Mouse (Mus musculus): ENCODE results near the gene Gm2310. TPM values are rescaled to one million over a fixed set of nuclear protein-coding genes. Genes with fewer than 3 reads are reported as not detected.
"Not testable (repeated sequence)": the region's sequence is repeated elsewhere in the genome, so short reads cannot be mapped to it uniquely, and the experiment has no call there.

Gene Gm2310
- not detected in 2 replicates for polyA plus RNA-seq (2015; fragmentation: Nextera tagmentation; extraction: Ambion mirVana)

GRCm38 (mm10) chr15:8519853-8520252 is at the start of gene Gm2310:
Gene Gm2310, minus strand, starts transcription at chr15:8519953.
- ATAC-seq (replicated peaks; ENCODE audit: extremely low read depth, insufficient read depth, low FRiP score); H3K4me2 ChIP-seq (ENCODE audit: low read depth, low read length); H3K4me1 ChIP-seq (ENCODE audit: control insufficient read depth, insufficient read depth, low read length); H3K36me3 ChIP-seq (ENCODE audit: control insufficient read depth, insufficient read depth); H3K9ac ChIP-seq (ENCODE audit: low read length); H3K9me3 ChIP-seq (replicated peaks; ENCODE audit: control insufficient read depth, low read length); H3K4me3 ChIP-seq (ENCODE audit: low read length); H3K27ac ChIP-seq (ENCODE audit: low read length); H3K27me3 ChIP-seq (ENCODE audit: control insufficient read depth, insufficient read depth, low read length): not testable (repeated sequence)

DNA sequence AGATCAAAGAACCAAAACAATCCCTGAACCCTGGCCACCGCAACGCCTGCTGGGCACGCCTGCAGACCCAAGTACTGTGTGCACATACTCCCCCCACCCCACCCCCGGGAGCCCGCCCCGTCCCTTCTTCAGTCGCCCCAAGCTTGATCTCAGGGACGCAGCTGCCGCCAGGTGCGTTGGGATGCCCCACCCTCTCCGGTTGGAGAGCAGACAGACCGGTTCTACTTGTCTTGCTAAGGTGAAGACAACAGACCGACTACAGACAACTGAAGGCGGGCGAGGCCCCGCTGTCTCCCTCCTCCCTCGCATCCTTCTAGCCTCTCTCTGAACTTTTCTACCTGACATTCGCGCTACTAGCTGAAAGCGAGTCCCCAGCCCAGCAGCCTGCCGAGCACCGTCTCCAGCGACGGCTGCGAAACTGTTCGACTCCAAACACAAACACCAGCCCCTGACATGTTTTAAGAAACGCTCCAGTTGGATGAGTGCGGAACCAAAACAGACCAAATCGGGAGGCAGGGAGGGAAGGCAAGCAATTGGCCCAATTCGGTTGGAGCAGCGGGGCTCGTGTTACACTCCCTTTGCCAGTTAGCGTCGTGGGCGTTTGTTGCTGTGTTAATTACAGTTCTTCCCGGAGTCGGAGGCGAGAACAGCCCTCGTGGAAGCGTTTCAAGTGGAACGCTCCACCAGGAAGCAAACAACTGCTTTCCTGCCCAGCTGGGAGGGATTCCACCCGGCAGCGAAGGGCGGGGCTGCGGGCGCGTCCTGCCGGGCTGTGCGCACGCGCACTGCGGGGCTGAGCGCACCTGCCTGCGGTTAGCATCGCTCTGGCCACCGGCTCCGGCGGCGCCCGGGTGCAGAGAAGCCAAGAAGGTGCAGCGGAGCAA is 49.1 kb upstream of the Gm2310 start:
- H3K4me1 ChIP-seq (ENCODE audit: control insufficient read depth, insufficient read depth, low read length): 0 out of 2 replicates have a peak, but pooled peaks cover 2% of the 10 kb centered on the region
- peak overlapping the region; percentile 87 for H3K4me2 ChIP-seq (ENCODE audit: low read depth, low read length)
- no peaks in the 10 kb centered on the region for H3K36me3 ChIP-seq (ENCODE audit: control insufficient read depth, insufficient read depth)
- peak; percentile 83 for ATAC-seq (replicated peaks; ENCODE audit: extremely low read depth, insufficient read depth, low FRiP score)
- peak overlapping the region; percentile 59 for H3K4me3 ChIP-seq (ENCODE audit: low read length)
- H3K27ac ChIP-seq (ENCODE audit: low read length): peak overlapping the region; percentile 47
- WGBS: under 1% methylated on average over 61 of the region's 61 CpGs
- peak overlapping the region; percentile 56 for H3K9ac ChIP-seq (ENCODE audit: low read length)
- no peaks in the 10 kb centered on the region for H3K9me3 ChIP-seq (replicated peaks; ENCODE audit: control insufficient read depth, low read length)
- peaks cover 11% of the 10 kb centered on the region for H3K27me3 ChIP-seq (ENCODE audit: control insufficient read depth, insufficient read depth, low read length)

DNA sequence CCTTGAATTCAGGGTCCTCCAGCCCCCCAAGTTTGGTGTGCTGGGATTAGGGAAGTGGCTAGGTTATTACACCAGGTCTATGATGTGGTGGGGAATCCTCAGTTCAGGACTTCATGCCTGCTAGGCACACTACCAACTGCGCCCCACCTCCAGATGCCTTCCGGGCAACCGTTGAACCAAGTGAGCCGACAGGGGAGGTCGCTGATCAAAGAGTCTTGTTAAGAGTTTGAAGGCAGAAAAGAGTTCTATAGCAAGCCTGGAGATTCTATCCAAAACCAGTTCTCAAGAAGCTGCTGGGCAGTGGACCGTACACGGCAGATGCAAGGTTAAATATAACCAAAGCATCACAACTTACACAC is 48.5 kb upstream of the Gm2310 start:
- H3K27ac ChIP-seq (ENCODE audit: low read length): peak overlapping the region; percentile 51; the same call in 1 of the 2 replicates
- H3K4me2 ChIP-seq (ENCODE audit: low read depth, low read length): peak overlapping the region; percentile 87
- no peaks in the 10 kb centered on the region for H3K9me3 ChIP-seq (replicated peaks; ENCODE audit: control insufficient read depth, low read length)
- 0 out of 2 replicates have a peak, but pooled peaks cover 2% of the 10 kb centered on the region for H3K4me1 ChIP-seq (ENCODE audit: control insufficient read depth, insufficient read depth, low read length)
- WGBS: 7% methylated on average over 7 of the region's 7 CpGs
- peak; percentile 69 for ATAC-seq (replicated peaks; ENCODE audit: extremely low read depth, insufficient read depth, low FRiP score)
- H3K36me3 ChIP-seq (ENCODE audit: control insufficient read depth, insufficient read depth): no peaks in the 10 kb centered on the region
- H3K9ac ChIP-seq (ENCODE audit: low read length): peak overlapping the region; percentile 56
- peaks cover 11% of the 10 kb centered on the region for H3K27me3 ChIP-seq (ENCODE audit: control insufficient read depth, insufficient read depth, low read length)
- peak overlapping the region; percentile 59 for H3K4me3 ChIP-seq (ENCODE audit: low read length)

DNA sequence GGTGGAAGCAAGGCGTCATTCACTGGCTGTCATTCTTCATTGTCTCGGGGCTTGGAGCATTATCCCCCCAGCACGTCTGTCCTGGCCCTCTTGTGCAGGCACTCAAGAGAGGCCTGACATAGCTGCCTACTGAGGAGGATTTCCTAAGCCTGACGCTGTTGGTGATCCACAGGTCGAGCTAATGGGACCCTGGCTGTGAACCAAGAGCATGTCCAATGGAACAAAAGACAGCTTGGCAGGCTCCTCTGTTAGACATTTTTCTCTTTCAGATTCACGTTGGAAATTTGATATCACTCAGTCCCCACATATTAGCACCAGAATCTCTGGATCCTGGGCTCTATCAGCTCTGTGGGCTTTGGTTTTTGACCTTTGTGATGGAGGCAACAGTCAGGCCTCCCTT is 45.7 kb upstream of the Gm2310 start:
- no peak overlapping the region for H3K9ac ChIP-seq (ENCODE audit: low read length)
- H3K4me3 ChIP-seq (ENCODE audit: low read length): no peak overlapping the region
- ATAC-seq (replicated peaks; ENCODE audit: extremely low read depth, insufficient read depth, low FRiP score): no peak
- H3K4me1 ChIP-seq (ENCODE audit: control insufficient read depth, insufficient read depth, low read length): 0 out of 2 replicates have a peak, but pooled peaks cover 2% of the 10 kb centered on the region
- no peak overlapping the region for H3K27ac ChIP-seq (ENCODE audit: low read length)
- H3K4me2 ChIP-seq (ENCODE audit: low read depth, low read length): no peak overlapping the region
- no peaks in the 10 kb centered on the region for H3K36me3 ChIP-seq (ENCODE audit: control insufficient read depth, insufficient read depth)
- no peaks in the 10 kb centered on the region for H3K9me3 ChIP-seq (replicated peaks; ENCODE audit: control insufficient read depth, low read length)
- H3K27me3 ChIP-seq (ENCODE audit: control insufficient read depth, insufficient read depth, low read length): peaks cover 7% of the 10 kb centered on the region
- 60% methylated on average over 6 of the region's 6 CpGs for WGBS

DNA sequence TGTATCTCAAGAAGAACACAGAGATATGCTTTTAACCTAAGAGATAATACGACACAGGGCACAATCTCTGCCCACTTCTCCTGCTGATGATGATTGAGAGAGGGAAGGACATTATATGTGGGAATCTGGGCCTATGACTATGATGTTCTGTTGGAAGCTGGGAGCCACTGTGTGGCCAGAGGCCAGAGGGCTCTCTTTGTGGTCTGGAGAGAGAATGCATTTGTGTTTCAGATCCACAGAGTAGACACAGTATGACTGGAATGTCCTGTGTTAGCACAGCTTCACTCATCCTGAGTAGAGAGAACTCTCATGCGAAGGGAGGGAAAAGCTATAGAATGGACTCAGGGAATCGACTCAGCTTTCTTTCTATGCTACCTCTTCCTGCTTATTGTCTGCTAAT is 44.6 kb upstream of the Gm2310 start:
- ATAC-seq (replicated peaks; ENCODE audit: extremely low read depth, insufficient read depth, low FRiP score): no peak
- peaks cover 7% of the 10 kb centered on the region for H3K27me3 ChIP-seq (ENCODE audit: control insufficient read depth, insufficient read depth, low read length)
- H3K27ac ChIP-seq (ENCODE audit: low read length): no peak overlapping the region
- H3K4me3 ChIP-seq (ENCODE audit: low read length): no peak overlapping the region
- no peaks in the 10 kb centered on the region for H3K9me3 ChIP-seq (replicated peaks; ENCODE audit: control insufficient read depth, low read length)
- no peak overlapping the region for H3K4me2 ChIP-seq (ENCODE audit: low read depth, low read length)
- 0 out of 2 replicates have a peak, but pooled peaks cover 2% of the 10 kb centered on the region for H3K4me1 ChIP-seq (ENCODE audit: control insufficient read depth, insufficient read depth, low read length)
- no peak overlapping the region for H3K9ac ChIP-seq (ENCODE audit: low read length)
- 65% methylated on average over 3 of the region's 3 CpGs for WGBS
- H3K36me3 ChIP-seq (ENCODE audit: control insufficient read depth, insufficient read depth): no peaks in the 10 kb centered on the region

GRCm38 (mm10) chr15:8563423-8564194 is 43.9 kb upstream of the Gm2310 start:
- no peak overlapping the region for H3K27ac ChIP-seq (ENCODE audit: low read length)
- no peaks in the 10 kb centered on the region for H3K36me3 ChIP-seq (ENCODE audit: control insufficient read depth, insufficient read depth)
- 0 out of 2 replicates have a peak, but pooled peaks cover 2% of the 10 kb centered on the region for H3K4me1 ChIP-seq (ENCODE audit: control insufficient read depth, insufficient read depth, low read length)
- H3K4me2 ChIP-seq (ENCODE audit: low read depth, low read length): no peak overlapping the region
- no peaks in the 10 kb centered on the region for H3K9me3 ChIP-seq (replicated peaks; ENCODE audit: control insufficient read depth, low read length)
- no peak for ATAC-seq (replicated peaks; ENCODE audit: extremely low read depth, insufficient read depth, low FRiP score)
- H3K4me3 ChIP-seq (ENCODE audit: low read length): no peak overlapping the region
- H3K9ac ChIP-seq (ENCODE audit: low read length): no peak overlapping the region
- peaks cover 7% of the 10 kb centered on the region for H3K27me3 ChIP-seq (ENCODE audit: control insufficient read depth, insufficient read depth, low read length)
- WGBS: 57% methylated on average over 1 of the region's 1 CpGs

DNA sequence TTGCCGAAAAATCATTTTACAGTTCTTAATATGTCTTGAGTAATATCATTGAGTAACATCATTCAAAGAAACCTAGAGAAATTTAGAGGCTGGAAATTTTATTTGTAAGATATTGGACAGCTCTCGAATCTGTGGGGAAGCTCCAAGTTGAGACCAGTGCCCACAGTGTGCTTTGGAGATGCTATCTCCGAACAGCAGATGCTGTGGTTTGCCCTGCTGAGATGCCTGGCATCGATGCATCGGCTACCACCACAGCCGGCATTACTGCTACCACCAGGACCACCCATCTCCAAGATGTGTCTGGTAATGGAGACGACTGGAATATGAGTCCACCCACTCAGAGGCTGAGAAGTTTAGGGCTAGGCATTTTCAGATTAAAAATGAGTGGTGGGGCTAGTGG is 43.0 kb upstream of the Gm2310 start:
- 74% methylated on average over 7 of the region's 7 CpGs for WGBS
- Histone ChIP-seq H3K4me3 (ENCODE audit: low read length) (no peak overlapping the region), H3K36me3 (ENCODE audit: control insufficient read depth, insufficient read depth) (no peaks in the 10 kb centered on the region), H3K9me3 (replicated peaks; ENCODE audit: control insufficient read depth, low read length) (no peaks in the 10 kb centered on the region), H3K9ac (ENCODE audit: low read length) (no peak overlapping the region), H3K4me1 (ENCODE audit: control insufficient read depth, insufficient read depth, low read length) (no peaks in the 10 kb centered on the region), H3K27ac (ENCODE audit: low read length) (no peak overlapping the region), H3K27me3 (ENCODE audit: control insufficient read depth, insufficient read depth, low read length) (peaks cover under 1% of the 10 kb centered on the region; the same call in 1 of the 2 replicates), H3K4me2 (ENCODE audit: low read depth, low read length) (no peak overlapping the region)
- no peak for ATAC-seq (replicated peaks; ENCODE audit: extremely low read depth, insufficient read depth, low FRiP score)

DNA sequence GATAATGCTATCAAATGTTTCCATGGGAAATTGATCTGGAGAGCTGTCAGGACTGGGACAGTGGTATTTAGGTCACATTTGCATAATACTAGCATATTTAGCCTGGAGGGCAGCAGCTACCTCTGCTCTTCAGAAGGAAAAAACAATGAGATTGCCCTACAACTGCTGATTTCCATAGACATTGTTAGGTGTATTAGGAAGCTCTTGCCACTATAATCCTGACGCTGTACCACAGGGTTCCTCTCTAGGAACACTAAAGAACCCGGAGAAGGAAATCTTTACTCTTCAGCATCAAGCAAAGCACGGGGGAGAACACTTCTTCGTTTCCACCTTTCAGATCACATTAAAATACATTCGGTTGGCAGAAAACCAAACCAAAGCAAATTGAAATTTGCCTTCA is 11.4 kb upstream of the Gm2310 start:
- no peak for ATAC-seq (replicated peaks; ENCODE audit: extremely low read depth, insufficient read depth, low FRiP score)
- Histone ChIP-seq H3K27ac (ENCODE audit: low read length) (no peak overlapping the region), H3K4me2 (ENCODE audit: low read depth, low read length) (no peak overlapping the region), H3K9me3 (replicated peaks; ENCODE audit: control insufficient read depth, low read length) (no peaks in the 10 kb centered on the region), H3K36me3 (ENCODE audit: control insufficient read depth, insufficient read depth) (no peaks in the 10 kb centered on the region), H3K4me1 (ENCODE audit: control insufficient read depth, insufficient read depth, low read length) (no peaks in the 10 kb centered on the region), H3K9ac (ENCODE audit: low read length) (no peak overlapping the region), H3K27me3 (ENCODE audit: control insufficient read depth, insufficient read depth, low read length) (no peaks in the 10 kb centered on the region), H3K4me3 (ENCODE audit: low read length) (no peak overlapping the region)
- WGBS: 79% methylated on average over 5 of the region's 5 CpGs

- no peaks in the 10 kb centered on the region for H3K4me1 ChIP-seq (ENCODE audit: control insufficient read depth, insufficient read depth, low read length)
- no peaks in the 10 kb centered on the region for H3K9me3 ChIP-seq (replicated peaks; ENCODE audit: control insufficient read depth, low read length)
- H3K36me3 ChIP-seq (ENCODE audit: control insufficient read depth, insufficient read depth): no peaks in the 10 kb centered on the region
- no peak overlapping the region for H3K9ac ChIP-seq (ENCODE audit: low read length)
- no peak overlapping the region for H3K27ac ChIP-seq (ENCODE audit: low read length)
- H3K27me3 ChIP-seq (ENCODE audit: control insufficient read depth, insufficient read depth, low read length): no peaks in the 10 kb centered on the region
- 66% methylated on average over 5 of the region's 5 CpGs for WGBS
- H3K4me2 ChIP-seq (ENCODE audit: low read depth, low read length): no peak overlapping the region
- no peak for ATAC-seq (replicated peaks; ENCODE audit: extremely low read depth, insufficient read depth, low FRiP score)
- H3K4me3 ChIP-seq (ENCODE audit: low read length): no peak overlapping the region
Observed at GRCm38 (mm10) chr15:8512957-8513356, 6.8 kb downstream of the Gm2310 start.

Measured in heart, embryonic 16.5 days (tissue).